Mouse (Mus musculus) midbrain, embryonic 16.5 days (tissue): ENCODE measurements around the gene Ankrd24. TPM values are rescaled to one million over a fixed set of nuclear protein-coding genes. Genes with fewer than 3 reads are reported as not detected.

Source experiments
- ATAC-seq: fragments of 200-750 bp; cut with Nextera tagmentation; 2 replicates; pipeline ENCODE4 v1.8.0; 2017; ENCODE audit warnings: moderate TSS enrichment
- H3K27ac ChIP-seq: fragments of 300-500 bp; sonication (generic); 2 replicates; pipeline ENCODE4 v1.5.1; 2014; ENCODE audit warnings: mild to moderate bottlenecking, low read length, mixed read lengths
- H3K27me3 ChIP-seq: fragments of 300-500 bp; sonication (generic); 2 replicates; pipeline ENCODE4 v1.6.1; 2014; ENCODE audit warnings: low read depth, low read length, mixed read lengths; ENCODE audit not compliant: control insufficient read depth, insufficient read depth
- H3K36me3 ChIP-seq: fragments of 300-500 bp; sonication (generic); 2 replicates; pipeline ENCODE4 v1.6.1; 2014; ENCODE audit warnings: mild to moderate bottlenecking, low read length, moderate library complexity, mixed read lengths; ENCODE audit not compliant: control insufficient read depth, insufficient read depth
- H3K4me1 ChIP-seq: fragments of 300-500 bp; sonication (generic); 2 replicates; pipeline ENCODE4 v1.6.1; 2014; ENCODE audit warnings: mild to moderate bottlenecking, low read length, mixed read lengths; ENCODE audit not compliant: control insufficient read depth, insufficient read depth
- H3K4me2 ChIP-seq: fragments of 300-500 bp; sonication (generic); 2 replicates; pipeline ENCODE4 v1.6.1; 2014; ENCODE audit warnings: mild to moderate bottlenecking, low read length, mixed read lengths
- H3K4me3 ChIP-seq: fragments of 300-500 bp; sonication (generic); 2 replicates; pipeline ENCODE4 v1.5.1; 2014; ENCODE audit warnings: low read depth, mild to moderate bottlenecking, low read length, moderate library complexity, mixed read lengths
- H3K9ac ChIP-seq: fragments of 300-500 bp; sonication (generic); 2 replicates; pipeline ENCODE4 v1.6.1; 2014; ENCODE audit warnings: low read depth, low read length, mixed read lengths
- H3K9me3 ChIP-seq: fragments of 300-500 bp; sonication (generic); replicated peaks from 2 replicates; pipeline ENCODE4 v1.6.1; 2014; ENCODE audit warnings: mild to moderate bottlenecking, low read length, mixed read lengths; ENCODE audit not compliant: control insufficient read depth, poor library complexity, severe bottlenecking
- WGBS: fragments of 180-500 bp; shearing (Covaris S2); extraction: QIAGEN DNeasy Blood & Tissue Kit; methylation state at CpG from one replicate; pipeline ENCODE4 v1.1.7; 2014; 5-methylcytosine and 5-hydroxymethylcytosine counted together
- polyA plus RNA-seq: library from polyadenylated mRNA; unstranded; fragments of >200 nt; fragmentation: Nextera tagmentation; extraction: Ambion mirVana; gene quantifications from 2 replicates; pipeline ENCODE4 v1.2.1, GENCODE M21; 2015

Ankrd24 gene
- polyA plus RNA-seq, 1 experiment from 2014 or later, result 18.4 TPM

DNA sequence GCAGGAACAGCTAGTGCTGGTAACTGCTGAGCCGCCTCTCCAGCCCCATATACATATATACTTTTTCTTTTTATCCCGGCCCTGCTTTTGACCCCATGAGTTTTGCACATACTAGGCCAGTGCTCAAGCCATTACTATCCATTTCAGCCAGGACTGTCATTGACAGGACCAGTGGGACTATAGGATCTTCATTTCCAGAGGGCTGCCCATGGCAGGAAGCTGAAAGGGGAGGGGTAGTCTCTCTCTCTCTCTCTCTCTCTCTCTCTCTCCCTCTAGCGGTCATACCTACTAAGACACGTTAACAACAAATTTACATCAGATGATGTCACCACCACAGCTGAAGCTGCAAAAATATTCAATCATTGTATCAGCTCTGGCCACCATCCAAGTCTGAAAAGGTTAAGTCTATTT, 25.6 kb upstream of the Ankrd24 start:
- no peak overlapping the region for H3K4me3 ChIP-seq

DNA sequence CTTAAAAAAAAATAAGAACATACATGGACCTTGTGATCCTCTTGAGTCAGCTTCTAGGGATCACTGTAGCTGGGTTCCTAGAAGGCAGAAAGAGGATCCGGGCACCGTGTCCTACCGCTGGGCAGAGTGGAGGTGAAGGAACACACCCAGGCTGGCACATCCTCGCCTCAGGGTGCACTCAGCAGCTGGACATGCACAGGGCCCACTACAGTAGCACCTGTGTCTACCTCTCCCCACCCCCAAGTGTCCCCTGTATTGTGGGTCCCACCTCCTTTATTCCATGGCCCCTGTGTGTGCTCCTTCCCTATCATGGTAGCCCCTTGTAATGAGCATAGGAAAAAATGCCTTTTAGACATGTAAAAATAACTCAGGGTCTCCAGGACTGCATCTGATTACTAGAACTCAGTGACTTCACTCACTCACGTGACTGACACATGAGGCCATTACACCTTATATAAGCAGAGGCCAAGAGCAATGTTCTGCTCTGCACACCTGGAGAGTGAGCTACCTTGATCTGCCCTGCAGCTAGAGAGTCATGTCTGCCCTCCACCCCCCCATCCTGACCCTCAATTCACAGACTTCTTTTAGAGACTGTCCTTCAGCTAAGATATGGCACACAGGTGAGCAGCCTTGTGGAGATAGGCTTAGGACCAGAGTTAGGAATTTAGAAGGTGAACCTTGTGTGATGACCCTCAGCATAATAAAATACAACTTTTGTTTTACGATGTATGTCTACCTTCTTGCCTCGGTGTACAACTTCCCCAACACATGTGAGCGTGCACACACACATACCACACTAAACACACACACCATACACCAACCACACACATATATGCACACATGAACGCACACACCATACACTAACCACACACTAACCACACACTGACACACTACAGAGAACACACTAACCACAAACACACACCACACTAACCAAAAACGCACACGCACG, 24.0 kb upstream of the Ankrd24 start:
- Histone ChIP-seq H3K4me3 (no peak overlapping the region), H3K9ac (no peak overlapping the region)

More for the DNA sequence above, 25.6 kb upstream of the Ankrd24 start:
- Histone ChIP-seq H3K4me2 (no peak overlapping the region), H3K4me1 (peaks cover 25% of the 10 kb centered on the region), H3K27ac (no peak overlapping the region; the same call in 1 of the 2 replicates), H3K36me3 (no peaks in the 10 kb centered on the region), H3K9me3 (no peaks in the 10 kb centered on the region), H3K27me3 (peaks cover 7% of the 10 kb centered on the region; the same call in 1 of the 2 replicates), H3K9ac (no peak overlapping the region)
- ATAC-seq, result no peak
- WGBS, result 19% methylated on average over 4 of the region's 4 CpGs

DNA sequence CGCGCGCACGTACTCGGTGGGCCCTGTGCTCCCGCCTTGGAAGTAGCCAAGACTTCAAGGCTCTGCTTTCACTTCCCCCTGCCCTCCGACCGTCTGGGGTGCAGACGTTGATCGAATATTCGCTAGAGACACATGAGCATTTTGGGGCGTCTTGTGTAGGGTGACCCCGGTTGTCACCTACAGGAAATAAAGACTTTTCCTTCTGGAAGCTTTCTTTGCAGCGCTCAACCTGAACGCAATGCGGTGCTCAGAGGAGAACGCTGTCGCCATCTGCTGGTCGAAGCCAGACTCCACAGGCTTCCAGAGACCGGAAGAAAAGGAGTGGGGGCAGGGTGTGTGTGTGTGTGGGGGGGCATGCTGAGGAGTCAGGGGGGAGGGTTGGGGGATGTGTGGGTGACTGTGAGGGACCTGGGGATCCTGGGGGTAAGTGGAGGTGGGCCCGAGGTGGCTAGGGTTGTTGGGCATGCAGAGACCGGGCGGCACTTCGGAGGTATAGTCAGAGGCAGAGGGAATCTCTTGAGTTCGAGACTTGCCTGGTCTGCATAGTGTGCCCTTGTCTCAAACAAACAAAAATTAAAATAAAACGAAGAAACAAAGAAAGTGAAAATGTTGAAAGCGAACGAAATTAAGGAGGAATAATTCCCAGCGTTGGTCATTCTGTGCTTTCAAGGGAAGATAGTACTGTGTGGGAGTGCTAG, 23.2 kb upstream of the Ankrd24 start:
- peak; percentile 38 for ATAC-seq
- Histone ChIP-seq H3K27ac (peak overlapping the region; percentile 81), H3K9me3 (no peaks in the 10 kb centered on the region), H3K4me3 (peak overlapping the region; percentile 58), H3K36me3 (no peaks in the 10 kb centered on the region), H3K27me3 (peaks cover 4% of the 10 kb centered on the region; the same call in 1 of the 2 replicates), H3K4me1 (peaks cover 25% of the 10 kb centered on the region), H3K9ac (0 out of 2 replicates have a peak overlapping the region, but pooled peaks have one; percentile 53), H3K4me2 (peak overlapping the region; percentile 53)
- WGBS, result 20% methylated on average over 29 of the region's 29 CpGs

More for the DNA sequence above, 24.0 kb upstream of the Ankrd24 start:
- 83% methylated on average over 12 of the region's 12 CpGs for WGBS
- Histone ChIP-seq H3K9me3 (no peaks in the 10 kb centered on the region), H3K4me2 (peak overlapping the region; percentile 16), H3K36me3 (no peaks in the 10 kb centered on the region), H3K27me3 (peaks cover 7% of the 10 kb centered on the region; the same call in 1 of the 2 replicates), H3K4me1 (peaks cover 25% of the 10 kb centered on the region), H3K27ac (no peak overlapping the region)
- ATAC-seq, result peak; percentile 3; the same call in 1 of the 2 replicates

DNA sequence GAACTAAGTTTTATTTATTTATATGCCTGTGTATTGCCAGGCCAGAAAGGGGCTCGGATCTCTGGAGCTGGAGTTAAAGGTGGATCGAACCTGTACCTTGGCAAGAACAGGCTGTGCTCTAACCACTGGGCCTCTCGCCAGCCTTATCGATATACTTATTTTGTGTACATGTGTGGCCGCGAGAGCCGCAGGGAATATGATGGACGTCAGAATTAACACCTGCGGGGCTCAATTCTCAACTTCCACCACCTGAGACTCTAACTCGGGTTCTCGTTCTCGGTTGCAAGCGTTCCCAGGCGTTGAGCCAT, 22.7 kb upstream of the Ankrd24 start:
- Histone ChIP-seq H3K9me3 (no peaks in the 10 kb centered on the region), H3K27me3 (peaks cover 3% of the 10 kb centered on the region; the same call in 1 of the 2 replicates), H3K4me1 (peaks cover 23% of the 10 kb centered on the region), H3K36me3 (no peaks in the 10 kb centered on the region), H3K9ac (peak overlapping the region; percentile 53; the same call in 1 of the 2 replicates), H3K4me2 (peak overlapping the region; percentile 53), H3K4me3 (peak overlapping the region; percentile 58), H3K27ac (peak overlapping the region; percentile 81)
- WGBS, result 2% methylated on average over 14 of the region's 14 CpGs
- ATAC-seq, result peak; percentile 33

DNA sequence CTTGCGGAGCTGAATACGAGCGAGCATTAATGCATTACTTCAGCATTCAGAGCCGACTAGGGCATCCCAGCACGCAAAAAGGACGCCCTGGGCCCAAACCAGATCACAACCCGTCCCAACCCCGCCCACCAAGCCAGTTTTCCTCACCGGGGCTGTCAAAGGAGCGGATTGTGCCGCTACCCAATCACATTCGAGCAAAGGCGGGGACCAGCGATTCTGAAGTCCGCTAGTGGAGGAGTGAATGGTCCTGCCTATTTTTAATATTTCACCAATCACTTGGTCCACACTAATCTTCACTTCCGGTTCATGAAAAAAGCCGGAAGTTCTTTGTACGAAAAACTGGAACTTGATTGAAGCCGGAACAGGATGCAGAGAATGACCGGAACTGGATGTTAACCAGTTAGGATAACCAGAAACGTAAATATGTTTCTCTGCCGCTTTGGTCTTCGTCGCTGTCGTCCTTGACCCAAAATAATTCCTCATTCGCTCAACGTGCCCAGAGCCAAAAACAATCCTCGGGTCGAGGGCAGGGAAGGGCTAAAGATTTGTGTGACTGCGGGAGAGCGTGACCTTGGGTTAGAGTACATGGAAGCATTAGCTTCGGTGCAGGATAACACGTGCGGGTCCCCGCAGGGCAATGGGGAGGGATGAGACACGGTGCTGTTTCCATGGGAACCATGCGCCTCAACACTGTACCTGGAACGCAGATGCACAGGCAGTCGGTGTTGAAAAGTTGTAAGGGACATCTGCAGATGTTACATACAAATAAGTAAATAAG, 22.2 kb upstream of the Ankrd24 start, which contains the start of gene BC025920:
BC025920 (plus strand) TSS at position 297 of the 778 bp plus-strand sequence.
- H3K27me3 ChIP-seq, result peaks cover 3% of the 10 kb centered on the region; the same call in 1 of the 2 replicates
- H3K9ac ChIP-seq, result peak within 1 kb of the TSS; percentile 81
- H3K4me3 ChIP-seq, result peak within 1 kb of the TSS; percentile 58
- no peaks in the 10 kb centered on the region for H3K9me3 ChIP-seq
- peak within 1 kb of the TSS; percentile 90 for H3K27ac ChIP-seq
- H3K36me3 ChIP-seq, result no peaks in the 10 kb centered on the region
- peak within 1 kb of the TSS; percentile 92 for H3K4me2 ChIP-seq
- H3K4me1 ChIP-seq, result peaks cover 19% of the 10 kb centered on the region
- under 1% methylated on average over 39 of the region's 39 CpGs for WGBS
- peak; percentile 89 for ATAC-seq

DNA sequence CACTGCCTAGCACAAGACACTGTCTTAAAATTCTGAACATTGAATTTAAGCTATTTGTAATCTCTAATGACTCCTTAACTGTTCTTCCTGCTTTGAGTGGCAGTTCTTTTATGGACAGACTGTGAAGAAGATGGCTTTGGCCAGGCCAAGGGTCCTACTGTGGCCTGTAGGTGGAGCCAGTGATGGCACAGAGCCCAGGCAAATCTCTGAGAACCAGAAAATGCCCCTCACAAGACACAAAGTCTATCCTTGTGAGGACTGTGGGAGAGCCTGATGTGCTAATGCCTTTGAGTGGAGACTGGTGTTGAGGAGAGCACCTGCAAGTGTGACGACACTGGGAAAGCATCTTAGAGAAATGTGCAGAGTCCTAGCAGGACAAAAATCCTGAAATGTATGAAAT, 20.0 kb upstream of the Ankrd24 start:
- ATAC-seq, result no peak
- Histone ChIP-seq H3K4me2 (no peak overlapping the region), H3K27me3 (no peaks in the 10 kb centered on the region), H3K4me1 (peaks cover 8% of the 10 kb centered on the region), H3K4me3 (no peak overlapping the region), H3K9ac (no peak overlapping the region), H3K36me3 (no peaks in the 10 kb centered on the region), H3K27ac (no peak overlapping the region), H3K9me3 (no peaks in the 10 kb centered on the region)
- WGBS, result 88% methylated on average over 1 of the region's 1 CpGs

DNA sequence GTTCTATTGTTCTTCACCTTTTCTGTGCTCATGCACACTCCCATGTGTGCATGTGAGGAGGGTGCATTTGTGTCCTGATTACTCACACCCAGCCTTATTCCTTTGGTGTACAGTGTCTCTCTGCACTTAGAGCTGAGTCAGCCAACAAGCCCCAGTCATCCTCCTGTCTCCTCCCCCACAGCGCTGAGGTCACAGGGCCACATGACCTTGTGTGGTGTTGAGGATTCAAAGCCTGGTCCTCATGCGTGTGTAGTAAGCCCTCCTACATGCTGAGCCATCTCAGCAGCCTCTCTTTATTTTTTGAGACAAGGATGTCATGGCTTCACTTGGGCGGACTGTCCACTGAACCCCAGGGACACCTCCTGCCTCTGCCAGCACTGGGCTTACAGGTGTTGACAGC, 15.6 kb upstream of the Ankrd24 start:
- Histone ChIP-seq H3K9ac (no peak overlapping the region), H3K9me3 (no peaks in the 10 kb centered on the region)

DNA sequence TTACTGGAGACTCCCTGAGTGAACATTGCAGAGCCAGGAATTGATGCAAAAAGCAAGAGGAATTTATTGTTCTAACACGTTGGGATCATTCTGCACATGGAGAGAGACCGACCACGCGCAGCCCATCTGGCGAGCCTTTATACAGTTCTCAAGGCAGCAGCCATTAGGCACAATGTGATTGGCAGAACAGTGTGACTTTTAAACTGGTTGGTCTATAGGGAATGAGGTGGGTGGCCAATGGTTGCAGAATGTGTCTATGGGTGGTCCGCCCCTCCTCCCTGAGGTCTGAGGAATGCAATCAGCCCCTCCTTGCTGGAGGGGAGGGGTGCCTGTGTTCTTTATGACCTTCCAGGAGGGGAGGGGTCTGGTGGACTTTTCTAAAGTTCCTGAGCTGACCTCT, 12.9 kb upstream of the Ankrd24 start:
- Histone ChIP-seq H3K27ac (no peak overlapping the region), H3K9ac (no peak overlapping the region), H3K9me3 (no peaks in the 10 kb centered on the region), H3K4me2 (no peak overlapping the region), H3K4me1 (no peaks in the 10 kb centered on the region), H3K36me3 (no peaks in the 10 kb centered on the region), H3K27me3 (no peaks in the 10 kb centered on the region), H3K4me3 (no peak overlapping the region)
- WGBS, result 75% methylated on average over 6 of the region's 6 CpGs
- no peak for ATAC-seq

More for the DNA sequence above, 15.6 kb upstream of the Ankrd24 start:
- H3K4me2 ChIP-seq, result no peak overlapping the region
- no peaks in the 10 kb centered on the region for H3K27me3 ChIP-seq
- H3K27ac ChIP-seq, result no peak overlapping the region
- ATAC-seq, result no peak
- 70% methylated on average over 3 of the region's 3 CpGs for WGBS
- no peaks in the 10 kb centered on the region for H3K4me1 ChIP-seq
- H3K36me3 ChIP-seq, result no peaks in the 10 kb centered on the region
- H3K4me3 ChIP-seq, result no peak overlapping the region
